Mouse (Mus musculus) CH12.LX (cell line): Measurements from ENCODE around the gene Cwc25. TPM values are rescaled to one million over a fixed set of nuclear protein-coding genes. Genes with fewer than 3 reads are reported as not detected.

ENCODE experiments used
- DNase-seq: peaks from one replicate; pipeline ENCODE4 v3.0.0-alpha.2; 2013; ENCODE audit errors: extremely low read depth
- H3K27ac ChIP-seq: 2 replicates; pipeline ENCODE4 v1.5.1; 2012; ENCODE audit warnings: low read depth, mild to moderate bottlenecking, control low read depth, moderate library complexity; ENCODE audit not compliant: insufficient read depth
- H3K27me3 ChIP-seq: replicated peaks from 2 replicates; pipeline ENCODE3; 2012; ENCODE audit warnings: inconsistent platforms
- H3K36me3 ChIP-seq, 2 experiments: replicated peaks in 1 of 2; 2 replicates each; pipeline versions ENCODE3 to v1.6.1; 2012; ENCODE audit warnings: inconsistent platforms in 1 of 2, low read length in 1 of 2, mild to moderate bottlenecking in 1 of 2, mixed read lengths in 1 of 2, moderate library complexity in 1 of 2; ENCODE audit not compliant: control insufficient read depth in 1 of 2, insufficient read depth in 1 of 2
- H3K4me1 ChIP-seq, 2 experiments: 2 replicates each; pipeline ENCODE4 v1.6.1; 2012; ENCODE audit warnings: inconsistent platforms in 1 of 2, moderate library complexity in 1 of 2; ENCODE audit not compliant: insufficient read depth in 2 of 2, control insufficient read depth in 1 of 2
- H3K4me2 ChIP-seq: 2 replicates; pipeline ENCODE4 v1.6.1; 2012; ENCODE audit warnings: low read depth, mild to moderate bottlenecking, control low read depth; ENCODE audit not compliant: poor library complexity, insufficient read depth, severe bottlenecking
- H3K4me3 ChIP-seq, 3 experiments: fragments of 150-350 bp in 1 of 3; sonication (generic) in 1 of 3; replicated peaks in 1 of 3; 2 replicates each; pipeline versions ENCODE3 to v1.5.1; 2011 to 2012; ENCODE audit warnings: low read depth in 2 of 3, low read length in 2 of 3, mild to moderate bottlenecking in 2 of 3, moderate library complexity in 2 of 3, control low read depth in 1 of 3, improper control_type of control experiment in 1 of 3, inconsistent platforms in 1 of 3, mixed read lengths in 1 of 3; ENCODE audit not compliant: poor library complexity in 1 of 3
- H3K79me2 ChIP-seq: replicated peaks from 2 replicates; pipeline ENCODE4 v1.6.1; 2012; ENCODE audit warnings: mild to moderate bottlenecking, moderate library complexity; ENCODE audit not compliant: control insufficient read depth, poor library complexity, insufficient read depth, severe bottlenecking; ENCODE audit errors: extremely low read depth
- H3K9ac ChIP-seq: 2 replicates; pipeline ENCODE4 v1.6.1; 2012; ENCODE audit warnings: low read depth, mild to moderate bottlenecking, control low read depth, moderate library complexity; ENCODE audit not compliant: insufficient read depth
- H3K9me3 ChIP-seq: replicated peaks from 2 replicates; pipeline ENCODE3; 2012; ENCODE audit warnings: low read length, inconsistent platforms, mixed read lengths
- BHLHE40 ChIP-seq: IDR thresholded peaks from 2 replicates; pipeline ENCODE4 v1.6.1; 2011; ENCODE audit warnings: mild to moderate bottlenecking, low read depth, low read length, improper control_type of control experiment
- E2F4 ChIP-seq: IDR thresholded peaks from 2 replicates; pipeline ENCODE4 v1.6.1; 2011; ENCODE audit warnings: low read depth, low read length, improper control_type of control experiment; ENCODE audit not compliant: insufficient replicate concordance
- ELF1 ChIP-seq: IDR thresholded peaks from 2 replicates; pipeline ENCODE4 v1.6.1; 2014; ENCODE audit warnings: low read depth, mild to moderate bottlenecking, inconsistent platforms, low read length, improper control_type of control experiment
- KAT2A ChIP-seq: IDR thresholded peaks from 2 replicates; pipeline ENCODE4 v1.6.1; 2012; ENCODE audit warnings: low read length, improper control_type of control experiment, inconsistent platforms; ENCODE audit not compliant: insufficient replicate concordance
- MAFK ChIP-seq: IDR thresholded peaks from 2 replicates; pipeline ENCODE4 v1.6.1; 2011; ENCODE audit warnings: low read length, improper control_type of control experiment; ENCODE audit not compliant: insufficient replicate concordance
- MAX ChIP-seq: IDR thresholded peaks from 2 replicates; pipeline ENCODE4 v1.6.1; 2011; ENCODE audit warnings: low read length, improper control_type of control experiment
- MYC ChIP-seq: IDR thresholded peaks from 2 replicates; pipeline ENCODE4 v1.6.1; 2011; ENCODE audit warnings: low read depth, mild to moderate bottlenecking, improper control_type of control experiment, low read length
- NELFE ChIP-seq: IDR thresholded peaks from 2 replicates; pipeline ENCODE4 v1.6.1; 2011; ENCODE audit warnings: low read depth, low read length, improper control_type of control experiment
- NRF1 ChIP-seq: IDR thresholded peaks from 2 replicates; pipeline ENCODE4 v1.6.1; 2014; ENCODE audit warnings: low read depth, mild to moderate bottlenecking, inconsistent platforms, low read length, improper control_type of control experiment, moderate library complexity
- RAD21 ChIP-seq: IDR thresholded peaks from 2 replicates; pipeline ENCODE4 v1.6.1; 2011; ENCODE audit warnings: low read depth, mild to moderate bottlenecking, low read length, improper control_type of control experiment, moderate library complexity
- RCOR1 ChIP-seq: conservative IDR thresholded peaks from 2 replicates; pipeline ENCODE4 v1.6.1; 2012; ENCODE audit warnings: low read depth, mild to moderate bottlenecking, inconsistent platforms, low read length, improper control_type of control experiment
- SIN3A ChIP-seq: IDR thresholded peaks from 2 replicates; pipeline ENCODE4 v1.6.1; 2012; ENCODE audit warnings: low read length, improper control_type of control experiment, inconsistent platforms
- SMC3 ChIP-seq: IDR thresholded peaks from 2 replicates; pipeline ENCODE4 v1.6.1; 2011; ENCODE audit warnings: low read depth, low read length, improper control_type of control experiment
- TBP ChIP-seq: conservative IDR thresholded peaks from 2 replicates; pipeline ENCODE4 v1.6.1; 2011; ENCODE audit warnings: low read depth, low read length, improper control_type of control experiment
- TCF12 ChIP-seq: IDR thresholded peaks from 2 replicates; pipeline ENCODE4 v1.6.1; 2014; ENCODE audit warnings: low read depth, mild to moderate bottlenecking, inconsistent platforms, low read length, improper control_type of control experiment
- USF2 ChIP-seq: conservative IDR thresholded peaks from 2 replicates; pipeline ENCODE4 v1.6.1; 2011; ENCODE audit warnings: low read depth, low read length, improper control_type of control experiment
- ZC3H11A ChIP-seq: IDR thresholded peaks from 2 replicates; pipeline ENCODE4 v1.6.1; 2012; ENCODE audit warnings: low read depth, mild to moderate bottlenecking, inconsistent platforms, low read length, improper control_type of control experiment
- ZNF384 ChIP-seq: IDR thresholded peaks from 2 replicates; pipeline ENCODE4 v1.6.1; 2012; ENCODE audit warnings: low read depth, low read length, improper control_type of control experiment, inconsistent platforms
- dilution Hi-C: fragments of 300-500 bp; cut with MboI; formaldehyde crosslinking; loops from 2 replicates; pipeline ENCODE4 v1.14.3; 2020; ENCODE audit warnings: low sequenced_read_pairs; ENCODE audit not compliant: extremely low pct_unique_long_range_greater_than_20kb, extremely low pct_ligation_motif_present
- in situ Hi-C: fragments of 300-500 bp; cut with MboI; formaldehyde crosslinking; loops from 3 replicates; pipeline ENCODE4 v1.14.3; 2019; ENCODE audit warnings: low sequenced_read_pairs, low pct_ligation_motif_present, low pct_unique_long_range_greater_than_20kb, mixed read lengths
- polyA plus RNA-seq: library from polyadenylated mRNA; unstranded; fragments of >175 nt; gene quantifications from 2 replicates; pipeline ENCODE4 v1.2.1, GENCODE M21; 2012; ENCODE audit warnings: low read depth; ENCODE audit not compliant: insufficient read length
- total RNA-seq, 2 experiments: library from RNA; depleted of rRNA; stranded (reverse); fragments of 300-350 nt in 1 of 2; fragments of >200 nt in 1 of 2; gene quantifications; 2 replicates each; pipeline ENCODE4 v1.2.3; 2012 to 2014

Gene Cwc25
- total and polyA plus RNA-seq, 3 experiments, result 16.7 to 21.5 (median 19.6) TPM

DNA sequence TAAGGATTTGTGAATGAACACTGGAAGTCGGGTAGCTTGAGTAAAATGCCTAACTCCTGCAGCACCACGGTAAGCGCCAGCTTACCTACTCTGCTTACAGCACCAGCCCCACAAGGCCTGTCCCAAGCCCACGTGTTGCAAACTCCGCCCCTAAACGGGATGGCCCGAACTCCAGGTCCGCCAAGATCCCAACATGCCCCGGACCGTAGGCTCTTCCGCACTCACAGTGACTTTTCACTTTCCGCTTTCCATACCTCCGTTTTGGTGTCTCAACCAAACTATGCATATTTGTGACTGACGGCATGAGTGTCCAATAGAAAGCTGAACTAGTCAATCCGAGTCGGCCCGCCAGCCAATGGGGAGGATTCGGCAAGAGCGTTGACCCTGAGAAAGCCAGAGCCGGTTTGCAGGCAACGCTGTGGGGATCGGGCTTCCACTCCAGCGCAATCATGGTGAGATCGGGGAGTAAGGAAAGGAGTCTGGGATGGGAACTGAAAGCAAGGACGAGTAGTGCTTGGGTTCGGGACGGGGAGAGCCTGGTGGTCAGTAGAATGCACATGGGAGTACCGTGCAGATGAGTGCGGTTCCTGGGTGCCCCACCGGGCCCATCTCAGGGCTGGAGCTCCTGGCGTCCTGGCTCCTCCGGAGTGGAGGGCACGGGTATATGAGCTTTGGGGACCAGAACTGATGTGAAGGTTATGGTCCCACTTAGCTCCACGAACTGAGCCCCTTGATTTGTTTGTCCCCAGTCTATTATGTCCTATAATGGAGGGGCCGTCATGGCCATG is 63.1 kb downstream of the Cwc25 start, which contains the start of gene Psmb3 (continued):
- TF ChIP-seq RCOR1, result peak; percentile 67; the same call in 1 of the 2 replicates
- TF ChIP-seq MYC, result peak; percentile 98
- peak; percentile 53 for TF ChIP-seq BHLHE40
- TF ChIP-seq ZNF384, result peak; percentile 50; the same call in 1 of the 2 replicates
- peak; percentile 89 for TF ChIP-seq TCF12
- TF ChIP-seq ZC3H11A, result no peak
- TF ChIP-seq RAD21, result no peak
- no peak for TF ChIP-seq SMC3
- TF ChIP-seq MAX, result peak; percentile 99
- peak; percentile 99 for TF ChIP-seq SIN3A

DNA sequence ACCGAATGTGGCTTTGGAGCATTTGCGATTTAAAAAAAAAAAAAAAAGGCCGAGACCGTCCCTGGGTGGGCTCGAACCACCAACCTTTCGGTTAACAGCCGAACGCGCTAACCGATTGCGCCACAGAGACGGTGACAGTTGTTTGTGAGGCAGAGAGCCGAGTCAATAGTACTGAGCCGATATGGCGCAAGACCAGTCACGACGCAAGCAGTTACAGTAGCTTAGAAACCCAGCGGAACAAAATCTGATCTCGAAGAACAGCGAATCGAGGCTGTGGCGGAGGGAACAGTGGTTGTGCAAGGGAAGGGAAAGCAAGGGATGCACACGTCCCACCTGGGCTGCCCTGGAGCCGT is 64.0 kb downstream of the Cwc25 start:
- dilution Hi-C loops, result no loop called here
- DNase-seq, result peak; percentile 92
- peak; percentile 99 for TF ChIP-seq TBP
- peak; percentile 96 for TF ChIP-seq ZNF384
- peak; percentile 63; the same call in 1 of the 2 replicates for TF ChIP-seq NRF1
- TF ChIP-seq ELF1, result peak; percentile 98
- peak; percentile 96 for TF ChIP-seq MAFK
- TF ChIP-seq KAT2A, result peak; percentile 90
- no peak for TF ChIP-seq NELFE
- peak; percentile 78; the same call in 1 of the 2 replicates for TF ChIP-seq E2F4
- no peak for TF ChIP-seq USF2
- Histone ChIP-seq H3K9ac (peak overlapping the region; percentile 78), H3K4me2 (peak overlapping the region; percentile 52), H3K79me2 (peaks cover 32% of the 10 kb centered on the region), H3K9me3 (no peaks in the 10 kb centered on the region), H3K36me3 (peaks cover 21 to 32% of the 10 kb centered on the region in 2 experiments), H3K27me3 (peaks cover 21% of the 10 kb centered on the region), H3K4me3 (peak overlapping the region; percentile 57 to 100 (median 99)), H3K4me1 (peaks cover 9 to 47% of the 10 kb centered on the region in 2 experiments), H3K27ac (peak overlapping the region; percentile 86)
- in situ Hi-C loops, result loop anchor here (5.0 kb wide), 1 partner anchor 35 kb away; no protein-coding TSS in a partner anchor
